Mouse (Mus musculus) hindbrain, embryonic 10.5 days (tissue): Measurements from ENCODE around the gene Tfip11. TPM values are rescaled to one million over a fixed set of nuclear protein-coding genes. Genes with fewer than 3 reads are reported as not detected.

ENCODE experiments used
- DNase-seq: peaks from one replicate; pipeline ENCODE4 v3.0.0-alpha.2; 2017; ENCODE audit warnings: low spot score
- H3K27ac ChIP-seq: fragments of 300-500 bp; sonication (generic); 2 replicates; pipeline ENCODE4 v1.5.1; 2016; ENCODE audit warnings: mild to moderate bottlenecking, moderate library complexity
- H3K27me3 ChIP-seq: fragments of 300-500 bp; sonication (generic); 2 replicates; pipeline ENCODE4 v1.6.1; 2016; ENCODE audit warnings: mild to moderate bottlenecking; ENCODE audit not compliant: poor library complexity, insufficient read depth, severe bottlenecking
- H3K36me3 ChIP-seq: fragments of 300-500 bp; sonication (generic); 2 replicates; pipeline ENCODE4 v1.6.1; 2016; ENCODE audit warnings: mild to moderate bottlenecking, moderate library complexity
- H3K4me1 ChIP-seq: fragments of 300-500 bp; sonication (generic); replicated peaks from 2 replicates; pipeline ENCODE4 v1.6.1; 2016; ENCODE audit warnings: mild to moderate bottlenecking
- H3K4me3 ChIP-seq: fragments of 300-500 bp; sonication (generic); 2 replicates; pipeline ENCODE4 v1.5.1; 2016; ENCODE audit warnings: mild to moderate bottlenecking, moderate library complexity
- H3K9me3 ChIP-seq: fragments of 300-500 bp; sonication (generic); 2 replicates; pipeline ENCODE4 v1.6.1; 2016; ENCODE audit warnings: mild to moderate bottlenecking, moderate library complexity
- WGBS: fragments of 180-500 bp; shearing (Covaris S2); methylation state at CpG from one replicate; pipeline ENCODE4 v1.1.7; 2016; 5-methylcytosine and 5-hydroxymethylcytosine counted together
- polyA plus RNA-seq: library from polyadenylated mRNA; unstranded; fragments of >200 nt; fragmentation: Nextera tagmentation; extraction: Ambion mirVana; gene quantifications from 2 replicates; pipeline ENCODE4 v1.2.1, GENCODE M21; 2016

The Tfip11 gene
- polyA plus RNA-seq, 1 experiment from 2014 or later: 39.9 TPM

GRCm38 (mm10) chr5:112366879-112367278 lies 40.7 kb downstream of the Tfip11 start:
- Histone ChIP-seq H3K27ac (no peak overlapping the region), H3K27me3 (peaks cover 25% of the 10 kb centered on the region; the same call in 1 of the 2 replicates), H3K9me3 (0 out of 2 replicates have a peak, but pooled peaks cover 2% of the 10 kb centered on the region), H3K4me1 (peaks cover 34% of the 10 kb centered on the region), H3K4me3 (no peak overlapping the region), H3K36me3 (peaks cover 87% of the 10 kb centered on the region)
- no peak for DNase-seq
- WGBS: 96% methylated on average over 6 of the region's 6 CpGs

- H3K4me3 ChIP-seq: no peak overlapping the region
- 87% methylated on average over 4 of the region's 4 CpGs for WGBS
- peaks cover 82% of the 10 kb centered on the region for H3K36me3 ChIP-seq
- DNase-seq: no peak
- H3K9me3 ChIP-seq: no peaks in the 10 kb centered on the region
- peaks cover 25% of the 10 kb centered on the region; the same call in 1 of the 2 replicates for H3K27me3 ChIP-seq
- H3K27ac ChIP-seq: no peak overlapping the region
- peaks cover 39% of the 10 kb centered on the region for H3K4me1 ChIP-seq
Measured at GRCm38 (mm10) chr5:112367338-112367737, 41.2 kb downstream of the Tfip11 start.

- Histone ChIP-seq H3K36me3 (peaks cover 82% of the 10 kb centered on the region), H3K27ac (no peak overlapping the region), H3K9me3 (no peaks in the 10 kb centered on the region), H3K27me3 (peaks cover 25% of the 10 kb centered on the region; the same call in 1 of the 2 replicates), H3K4me3 (no peak overlapping the region), H3K4me1 (peaks cover 45% of the 10 kb centered on the region)
- 90% methylated on average over 12 of the region's 12 CpGs for WGBS
- DNase-seq: no peak
Measured at GRCm38 (mm10) chr5:112367929-112368328, 41.8 kb downstream of the Tfip11 start.

GRCm38 (mm10) chr5:112368666-112369065 lies 42.5 kb downstream of the Tfip11 start:
- no peak for DNase-seq
- 90% methylated on average over 10 of the region's 10 CpGs for WGBS
- Histone ChIP-seq H3K4me3 (no peak overlapping the region), H3K27ac (no peak overlapping the region), H3K36me3 (peaks cover 82% of the 10 kb centered on the region), H3K27me3 (peaks cover 25% of the 10 kb centered on the region; the same call in 1 of the 2 replicates), H3K9me3 (no peaks in the 10 kb centered on the region), H3K4me1 (peaks cover 47% of the 10 kb centered on the region)

- DNase-seq: no peak
- Histone ChIP-seq H3K4me1 (peaks cover 47% of the 10 kb centered on the region), H3K27me3 (peaks cover 25% of the 10 kb centered on the region; the same call in 1 of the 2 replicates), H3K36me3 (peaks cover 82% of the 10 kb centered on the region), H3K27ac (peak overlapping the region; percentile 64), H3K4me3 (no peak overlapping the region), H3K9me3 (no peaks in the 10 kb centered on the region)
- 83% methylated on average over 13 of the region's 13 CpGs for WGBS
Measured at GRCm38 (mm10) chr5:112369326-112369725, 43.2 kb downstream of the Tfip11 start.

GRCm38 (mm10) chr5:112370236-112370813 lies 44.2 kb downstream of the Tfip11 start:
- Histone ChIP-seq H3K36me3 (peaks cover 82% of the 10 kb centered on the region), H3K27ac (peak overlapping the region; percentile 64; the same call in 1 of the 2 replicates), H3K9me3 (no peaks in the 10 kb centered on the region), H3K4me3 (no peak overlapping the region), H3K4me1 (peaks cover 55% of the 10 kb centered on the region), H3K27me3 (peaks cover 25% of the 10 kb centered on the region; the same call in 1 of the 2 replicates)
- no peak for DNase-seq
- 89% methylated on average over 12 of the region's 12 CpGs for WGBS

GRCm38 (mm10) chr5:112371933-112372332 lies 45.8 kb downstream of the Tfip11 start:
- Histone ChIP-seq H3K4me3 (no peak overlapping the region), H3K36me3 (peaks cover 84% of the 10 kb centered on the region), H3K9me3 (no peaks in the 10 kb centered on the region), H3K4me1 (peaks cover 68% of the 10 kb centered on the region), H3K27me3 (peaks cover 23% of the 10 kb centered on the region; the same call in 1 of the 2 replicates), H3K27ac (peak overlapping the region; percentile 78)
- peak; percentile 72 for DNase-seq
- 25% methylated on average over 7 of the region's 7 CpGs for WGBS

- H3K4me1 ChIP-seq: peaks cover 41% of the 10 kb centered on the region
- DNase-seq: no peak
- no peaks in the 10 kb centered on the region for H3K27me3 ChIP-seq
- no peaks in the 10 kb centered on the region for H3K9me3 ChIP-seq
- 85% methylated on average over 4 of the region's 4 CpGs for WGBS
- H3K4me3 ChIP-seq: no peak overlapping the region
- no peak overlapping the region for H3K27ac ChIP-seq
- peaks cover 84% of the 10 kb centered on the region for H3K36me3 ChIP-seq
Measured at GRCm38 (mm10) chr5:112376111-112376510, 50.0 kb downstream of the Tfip11 start.

- H3K4me1 ChIP-seq: peaks cover 41% of the 10 kb centered on the region
- 88% methylated on average over 1 of the region's 1 CpGs for WGBS
- H3K4me3 ChIP-seq: no peak overlapping the region
- DNase-seq: no peak
- H3K36me3 ChIP-seq: peaks cover 85% of the 10 kb centered on the region
- no peaks in the 10 kb centered on the region for H3K27me3 ChIP-seq
- no peaks in the 10 kb centered on the region for H3K9me3 ChIP-seq
- H3K27ac ChIP-seq: no peak overlapping the region
Measured at GRCm38 (mm10) chr5:112377380-112377779, 51.2 kb downstream of the Tfip11 start.

- no peaks in the 10 kb centered on the region for H3K9me3 ChIP-seq
- no peak overlapping the region for H3K27ac ChIP-seq
- H3K4me3 ChIP-seq: no peak overlapping the region
- WGBS: 76% methylated on average over 6 of the region's 6 CpGs
- DNase-seq: no peak
- H3K4me1 ChIP-seq: peaks cover 38% of the 10 kb centered on the region
- H3K27me3 ChIP-seq: no peaks in the 10 kb centered on the region
- peaks cover 72% of the 10 kb centered on the region for H3K36me3 ChIP-seq
Measured at GRCm38 (mm10) chr5:112378716-112379115, 52.6 kb downstream of the Tfip11 start.

- H3K4me3 ChIP-seq: no peak overlapping the region
- H3K36me3 ChIP-seq: peaks cover 65% of the 10 kb centered on the region
- H3K27me3 ChIP-seq: no peaks in the 10 kb centered on the region
- H3K9me3 ChIP-seq: no peaks in the 10 kb centered on the region
- H3K27ac ChIP-seq: peak overlapping the region; percentile 29; the same call in 1 of the 2 replicates
- no peak for DNase-seq
- H3K4me1 ChIP-seq: peaks cover 22% of the 10 kb centered on the region
- WGBS: 86% methylated on average over 11 of the region's 11 CpGs
Measured at GRCm38 (mm10) chr5:112381154-112381553, 55.0 kb downstream of the Tfip11 start.

GRCm38 (mm10) chr5:112382042-112382441 lies 55.9 kb downstream of the Tfip11 start:
- no peaks in the 10 kb centered on the region for H3K27me3 ChIP-seq
- no peak overlapping the region for H3K4me3 ChIP-seq
- no peak for DNase-seq
- peaks cover 68% of the 10 kb centered on the region for H3K36me3 ChIP-seq
- peaks cover 18% of the 10 kb centered on the region for H3K4me1 ChIP-seq
- WGBS: 67% methylated on average over 9 of the region's 9 CpGs
- H3K9me3 ChIP-seq: no peaks in the 10 kb centered on the region
- H3K27ac ChIP-seq: peak overlapping the region; percentile 66

GRCm38 (mm10) chr5:112382641-112383330 lies 56.6 kb downstream of the Tfip11 start:
- Histone ChIP-seq H3K36me3 (peaks cover 68% of the 10 kb centered on the region), H3K27ac (no peak overlapping the region), H3K9me3 (no peaks in the 10 kb centered on the region), H3K4me1 (peaks cover 18% of the 10 kb centered on the region), H3K27me3 (no peaks in the 10 kb centered on the region), H3K4me3 (no peak overlapping the region)
- no peak for DNase-seq
- WGBS: 73% methylated on average over 17 of the region's 17 CpGs
